Mouse (Mus musculus): ENCODE data around the gene Pkp4. TPM values are rescaled to one million over a fixed set of nuclear protein-coding genes. Genes with fewer than 3 reads are reported as not detected.

Gene Pkp4
- polyA plus RNA-seq, 1 experiment from 2014 or later = 7.7 TPM

DNA sequence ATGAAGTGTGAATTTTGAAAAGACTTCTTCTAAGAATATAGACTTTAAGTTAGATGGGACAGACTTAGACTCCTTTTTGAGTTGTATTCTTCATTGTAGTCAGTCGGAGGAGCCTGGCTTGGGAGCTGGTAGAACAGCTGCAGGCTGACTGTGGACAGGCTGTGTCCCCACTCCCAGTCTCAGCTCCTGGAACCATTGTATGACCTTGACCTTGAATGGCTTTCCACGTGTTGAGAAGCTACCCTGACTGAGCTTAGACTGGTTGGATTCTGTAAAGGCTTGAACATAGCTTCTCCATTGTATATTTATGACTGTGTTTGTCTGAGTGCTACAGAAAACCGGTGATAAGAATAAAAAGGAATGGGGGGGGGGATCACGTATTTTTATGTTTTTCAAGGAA is 36.5 kb downstream of the Pkp4 start:
- no peak for TF ChIP-seq EP300 (IDR thresholded peaks at IDR 0.05; ENCODE audit: low read depth)
- no peak for TF ChIP-seq CTCF (IDR thresholded peaks at IDR 0.05; ENCODE audit: low read depth)
- WGBS (ENCODE audit: insufficient replicate concordance) = 63% methylated on average over 4 of the region's 4 CpGs
- Histone ChIP-seq H3K4me2 (ENCODE audit: low read depth, low read length) (no peak overlapping the region), H3K9ac (replicated peaks) (no peak overlapping the region), H3K27me3 (ENCODE audit: insufficient read depth, low read length) (no peaks in the 10 kb centered on the region), H3K4me1 (ENCODE audit: insufficient read depth) (no peaks in the 10 kb centered on the region; the same call in 1 of the 2 replicates), H3K36me3 (replicated peaks; ENCODE audit: insufficient read depth, low read length) (no peaks in the 10 kb centered on the region), H3K27ac (ENCODE audit: low read depth) (no peak overlapping the region), H3K4me3 (ENCODE audit: low read depth, low read length) (no peak overlapping the region), H3K9me3 (ENCODE audit: low read length) (no peaks in the 10 kb centered on the region)
- ATAC-seq = no peak
- no peak for DNase-seq

DNA sequence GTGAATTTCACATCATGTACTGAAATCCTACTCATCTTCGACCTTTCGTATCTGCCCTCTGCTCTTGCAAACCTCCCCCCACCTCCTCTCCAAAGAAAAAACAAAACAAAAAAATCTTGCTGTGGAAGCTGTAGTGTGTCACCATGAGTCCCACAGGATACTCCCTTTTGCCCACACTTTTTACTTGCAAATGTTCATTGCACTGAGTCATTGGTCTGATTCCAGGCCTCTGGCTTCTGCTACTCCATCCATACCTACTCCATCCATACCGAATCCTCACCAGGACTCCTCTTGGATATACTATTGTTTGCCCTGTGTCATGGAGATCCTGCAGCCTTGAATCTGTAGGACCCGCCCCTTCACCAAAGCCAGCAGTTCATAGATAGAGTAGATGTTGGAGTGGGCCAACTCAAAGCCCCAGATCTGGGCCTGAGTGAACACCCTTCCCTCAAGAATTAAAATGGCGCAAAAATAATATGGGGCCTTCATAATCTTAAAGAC is 38.9 kb downstream of the Pkp4 start:
- TF ChIP-seq EP300 (IDR thresholded peaks at IDR 0.05; ENCODE audit: low read depth) (no peak), CTCF (IDR thresholded peaks at IDR 0.05; ENCODE audit: low read depth) (no peak)

DNA sequence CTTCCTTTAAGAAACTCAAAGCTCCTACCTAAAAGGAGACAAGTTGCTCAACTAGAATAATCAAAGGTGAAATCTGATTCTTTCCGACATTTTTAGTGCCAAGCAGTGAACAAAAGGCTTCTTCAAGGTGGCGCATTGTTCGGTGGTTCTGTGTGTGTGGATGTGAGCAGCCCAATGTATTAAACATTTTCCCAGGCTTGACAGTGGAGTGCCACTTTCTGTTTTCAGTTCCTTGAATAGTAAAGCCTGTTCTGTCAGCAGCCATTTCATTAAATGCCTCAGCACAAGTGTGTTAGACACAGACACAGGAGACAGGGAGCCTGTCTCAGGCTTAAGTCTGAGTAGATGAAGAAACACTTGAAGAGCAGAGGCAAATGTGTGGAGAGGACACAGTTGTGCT is 39.9 kb downstream of the Pkp4 start:
- Histone ChIP-seq H3K4me2 (ENCODE audit: low read depth, low read length) (no peak overlapping the region), H3K27ac (ENCODE audit: low read depth) (no peak overlapping the region), H3K9ac (replicated peaks) (no peak overlapping the region), H3K27me3 (ENCODE audit: insufficient read depth, low read length) (no peaks in the 10 kb centered on the region), H3K9me3 (ENCODE audit: low read length) (no peaks in the 10 kb centered on the region), H3K4me3 (ENCODE audit: low read depth, low read length) (no peak overlapping the region), H3K36me3 (replicated peaks; ENCODE audit: insufficient read depth, low read length) (no peaks in the 10 kb centered on the region), H3K4me1 (ENCODE audit: insufficient read depth) (peaks cover 3% of the 10 kb centered on the region; the same call in 1 of the 2 replicates)
- no peak for DNase-seq
- TF ChIP-seq EP300 (IDR thresholded peaks at IDR 0.05; ENCODE audit: low read depth) = no peak
- TF ChIP-seq CTCF (IDR thresholded peaks at IDR 0.05; ENCODE audit: low read depth) = no peak
- ATAC-seq = no peak
- WGBS (ENCODE audit: insufficient replicate concordance) = 86% methylated on average over 3 of the region's 3 CpGs

More for the DNA sequence above, 38.9 kb downstream of the Pkp4 start:
- Histone ChIP-seq H3K4me2 (ENCODE audit: low read depth, low read length) (no peak overlapping the region), H3K27me3 (ENCODE audit: insufficient read depth, low read length) (no peaks in the 10 kb centered on the region), H3K36me3 (replicated peaks; ENCODE audit: insufficient read depth, low read length) (no peaks in the 10 kb centered on the region), H3K4me1 (ENCODE audit: insufficient read depth) (peaks cover 3% of the 10 kb centered on the region; the same call in 1 of the 2 replicates), H3K9ac (replicated peaks) (no peak overlapping the region), H3K27ac (ENCODE audit: low read depth) (no peak overlapping the region), H3K9me3 (ENCODE audit: low read length) (no peaks in the 10 kb centered on the region), H3K4me3 (ENCODE audit: low read depth, low read length) (no peak overlapping the region)
- 85% methylated on average over 5 of the region's 5 CpGs for WGBS (ENCODE audit: insufficient replicate concordance)
- no peak for DNase-seq
- ATAC-seq = no peak

DNA sequence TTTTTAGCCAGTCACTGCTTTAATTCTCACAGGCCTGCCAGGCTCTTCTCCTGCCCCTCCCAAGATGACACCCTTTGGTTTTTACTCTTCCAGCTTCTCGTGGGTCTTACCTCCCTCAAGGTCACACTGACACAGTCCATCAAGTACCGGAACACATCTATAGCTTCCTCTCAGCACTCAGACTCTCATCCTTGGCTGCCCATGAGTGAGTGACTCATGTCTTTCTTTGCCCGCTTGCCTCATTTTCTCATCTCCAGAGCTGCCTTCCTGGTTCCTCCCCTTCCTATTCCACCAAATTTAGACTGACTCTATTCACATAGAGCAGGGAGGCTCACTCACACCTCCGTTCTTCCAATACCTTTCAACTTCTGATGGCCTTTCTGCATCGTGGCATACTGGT is 42.3 kb downstream of the Pkp4 start:
- H3K36me3 ChIP-seq (replicated peaks; ENCODE audit: insufficient read depth, low read length) = no peaks in the 10 kb centered on the region
- WGBS (ENCODE audit: insufficient replicate concordance) = 59% methylated on average over 5 of the region's 5 CpGs
- H3K27ac ChIP-seq (ENCODE audit: low read depth) = no peak overlapping the region
- no peak for DNase-seq
- H3K4me2 ChIP-seq (ENCODE audit: low read depth, low read length) = no peak overlapping the region
- H3K4me3 ChIP-seq (ENCODE audit: low read depth, low read length) = no peak overlapping the region
- ATAC-seq = no peak
- H3K9me3 ChIP-seq (ENCODE audit: low read length) = no peaks in the 10 kb centered on the region
- no peak for TF ChIP-seq EP300 (IDR thresholded peaks at IDR 0.05; ENCODE audit: low read depth)
- no peak for TF ChIP-seq CTCF (IDR thresholded peaks at IDR 0.05; ENCODE audit: low read depth)
- peaks cover 8% of the 10 kb centered on the region for H3K4me1 ChIP-seq (ENCODE audit: insufficient read depth)
- no peaks in the 10 kb centered on the region for H3K27me3 ChIP-seq (ENCODE audit: insufficient read depth, low read length)
- no peak overlapping the region for H3K9ac ChIP-seq (replicated peaks)

DNA sequence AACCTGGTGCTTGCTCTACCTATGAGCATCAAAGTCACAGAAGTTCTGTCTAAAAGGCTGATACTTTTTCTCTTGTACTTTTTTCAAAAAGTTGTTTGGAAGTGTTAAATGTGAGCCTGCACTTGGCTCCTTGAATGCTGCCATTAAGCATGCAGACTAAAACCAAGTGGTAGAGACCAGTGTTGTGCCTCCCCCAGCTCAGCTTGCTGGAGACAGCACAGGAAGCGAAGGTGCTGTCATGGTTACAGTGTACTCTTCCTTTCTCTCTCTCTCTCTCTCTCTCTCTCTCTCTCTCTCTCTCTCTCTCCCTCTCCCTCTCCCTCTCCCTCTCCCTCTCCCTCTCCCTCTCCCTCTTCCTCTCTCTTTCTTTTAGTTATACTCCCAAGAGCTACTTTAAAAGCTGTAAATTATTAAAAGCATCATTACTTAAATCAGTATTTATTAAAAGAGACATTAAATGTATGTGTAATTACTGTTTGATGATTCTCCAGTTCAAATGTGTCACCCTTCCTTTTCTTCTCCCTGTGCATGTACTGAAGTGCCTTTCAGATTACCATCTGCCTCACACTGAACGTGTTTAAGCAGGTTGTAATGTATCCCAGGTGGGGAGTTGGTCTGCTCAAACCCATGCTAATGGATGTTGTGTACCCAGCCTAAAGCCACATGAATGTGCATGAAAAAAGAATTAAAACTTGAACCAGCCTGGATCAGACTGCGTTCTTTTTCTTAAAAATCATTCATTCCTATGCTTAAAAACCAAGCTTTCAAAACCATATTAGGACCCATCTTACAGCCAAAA is 43.2 kb downstream of the Pkp4 start:
- no peak for DNase-seq
- no peak for TF ChIP-seq CTCF (IDR thresholded peaks at IDR 0.05; ENCODE audit: low read depth)
- TF ChIP-seq EP300 (IDR thresholded peaks at IDR 0.05; ENCODE audit: low read depth) = no peak
- no peaks in the 10 kb centered on the region for H3K36me3 ChIP-seq (replicated peaks; ENCODE audit: insufficient read depth, low read length)
- peaks cover 8% of the 10 kb centered on the region for H3K4me1 ChIP-seq (ENCODE audit: insufficient read depth)
- no peak overlapping the region for H3K9ac ChIP-seq (replicated peaks)
- H3K4me2 ChIP-seq (ENCODE audit: low read depth, low read length) = no peak overlapping the region
- 63% methylated on average over 3 of the region's 3 CpGs for WGBS (ENCODE audit: insufficient replicate concordance)
- no peaks in the 10 kb centered on the region for H3K27me3 ChIP-seq (ENCODE audit: insufficient read depth, low read length)
- no peak for ATAC-seq
- no peak overlapping the region for H3K27ac ChIP-seq (ENCODE audit: low read depth)
- no peaks in the 10 kb centered on the region for H3K9me3 ChIP-seq (ENCODE audit: low read length)
- no peak overlapping the region for H3K4me3 ChIP-seq (ENCODE audit: low read depth, low read length)

DNA sequence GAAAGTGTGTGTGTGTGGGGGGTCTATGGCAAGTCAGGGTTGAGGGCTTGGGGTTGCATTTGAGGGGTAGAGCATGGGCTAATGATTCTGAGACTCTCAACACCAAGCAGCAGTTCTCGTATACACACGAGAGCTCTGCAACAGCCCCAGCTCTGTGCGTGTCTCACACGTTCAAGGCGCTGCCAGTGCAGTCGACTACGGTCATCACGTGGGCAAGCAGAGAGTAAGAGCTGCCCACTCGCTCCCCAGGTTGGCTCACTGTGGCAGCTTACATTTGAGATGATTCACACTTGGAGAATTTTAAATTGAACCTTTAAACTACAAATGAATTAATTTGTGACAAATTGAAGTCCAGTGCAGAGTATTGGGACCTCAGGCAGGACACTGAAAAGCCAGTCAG is 44.4 kb downstream of the Pkp4 start:
- no peak overlapping the region for H3K9ac ChIP-seq (replicated peaks)

More for the DNA sequence above, 44.4 kb downstream of the Pkp4 start:
- Histone ChIP-seq H3K4me2 (ENCODE audit: low read depth, low read length) (no peak overlapping the region), H3K4me3 (ENCODE audit: low read depth, low read length) (no peak overlapping the region), H3K27me3 (ENCODE audit: insufficient read depth, low read length) (no peaks in the 10 kb centered on the region), H3K9me3 (ENCODE audit: low read length) (no peaks in the 10 kb centered on the region), H3K4me1 (ENCODE audit: insufficient read depth) (peaks cover 8% of the 10 kb centered on the region), H3K36me3 (replicated peaks; ENCODE audit: insufficient read depth, low read length) (no peaks in the 10 kb centered on the region), H3K27ac (ENCODE audit: low read depth) (no peak overlapping the region)
- TF ChIP-seq CTCF (IDR thresholded peaks at IDR 0.05; ENCODE audit: low read depth) = no peak
- no peak for TF ChIP-seq EP300 (IDR thresholded peaks at IDR 0.05; ENCODE audit: low read depth)
- ATAC-seq = no peak
- DNase-seq = no peak
- 87% methylated on average over 9 of the region's 9 CpGs for whole genome bisulfite sequencing (ENCODE audit: insufficient replicate concordance)

All from liver, postnatal 0 days (tissue).